Mouse (Mus musculus): Measurements from ENCODE around the gene Gbgt1. TPM values are rescaled to one million over a fixed set of nuclear protein-coding genes. Genes with fewer than 3 reads are reported as not detected.

The Gbgt1 gene
- polyA plus RNA-seq, 1 experiment: 5.6 TPM

- DNase-seq: peak; percentile 17
- 44% methylated on average over 2 of the region's 2 CpGs for WGBS
- peaks cover 19% of the 10 kb centered on the region for H3K4me1 ChIP-seq (ENCODE audit: control insufficient read depth, insufficient read depth, low read length)
- no peak for TF ChIP-seq POLR2A (IDR thresholded peaks at IDR 0.05; ENCODE audit: borderline replicate concordance, extremely low read depth, low read depth, low read length)
- no peak for TF ChIP-seq CTCF (IDR thresholded peaks at IDR 0.05; ENCODE audit: insufficient read depth, low read length)
- no peak overlapping the region for H3K4me3 ChIP-seq (replicated peaks; ENCODE audit: extremely low read depth, low read depth, low read length)
Observed at GRCm38 (mm10) chr2:28539949-28540348, 43.3 kb downstream of the Gbgt1 start.

GRCm38 (mm10) chr2:28540587-28541227, 44.0 kb downstream of the Gbgt1 start:
- peaks cover 18% of the 10 kb centered on the region for H3K4me1 ChIP-seq (ENCODE audit: control insufficient read depth, insufficient read depth, low read length)
- 80% methylated on average over 8 of the region's 8 CpGs for WGBS
- no peak overlapping the region for H3K4me3 ChIP-seq (replicated peaks; ENCODE audit: extremely low read depth, low read depth, low read length)
- no peak for DNase-seq
- no peak for TF ChIP-seq POLR2A (IDR thresholded peaks at IDR 0.05; ENCODE audit: borderline replicate concordance, extremely low read depth, low read depth, low read length)
- no peak for TF ChIP-seq CTCF (IDR thresholded peaks at IDR 0.05; ENCODE audit: insufficient read depth, low read length)

- WGBS: 80% methylated on average over 8 of the region's 8 CpGs
- TF ChIP-seq CTCF (IDR thresholded peaks at IDR 0.05; ENCODE audit: insufficient read depth, low read length) (no peak), POLR2A (IDR thresholded peaks at IDR 0.05; ENCODE audit: borderline replicate concordance, extremely low read depth, low read depth, low read length) (no peak)
- no peak for DNase-seq
- peaks cover 7% of the 10 kb centered on the region for H3K4me1 ChIP-seq (ENCODE audit: control insufficient read depth, insufficient read depth, low read length)
- H3K4me3 ChIP-seq (replicated peaks; ENCODE audit: extremely low read depth, low read depth, low read length): no peak overlapping the region
Observed at GRCm38 (mm10) chr2:28543894-28544293, 47.2 kb downstream of the Gbgt1 start.

- TF ChIP-seq CTCF (IDR thresholded peaks at IDR 0.05; ENCODE audit: insufficient read depth, low read length) (no peak), POLR2A (IDR thresholded peaks at IDR 0.05; ENCODE audit: borderline replicate concordance, extremely low read depth, low read depth, low read length) (no peak)
- DNase-seq: no peak
- Histone ChIP-seq H3K4me3 (replicated peaks; ENCODE audit: extremely low read depth, low read depth, low read length) (no peak overlapping the region), H3K4me1 (ENCODE audit: control insufficient read depth, insufficient read depth, low read length) (no peaks in the 10 kb centered on the region)
Observed at GRCm38 (mm10) chr2:28545976-28546375, 49.3 kb downstream of the Gbgt1 start.

GRCm38 (mm10) chr2:28546560-28546959, 49.9 kb downstream of the Gbgt1 start:
- WGBS: 79% methylated on average over 6 of the region's 6 CpGs
- H3K4me3 ChIP-seq (replicated peaks; ENCODE audit: extremely low read depth, low read depth, low read length): no peak overlapping the region
- H3K4me1 ChIP-seq (ENCODE audit: control insufficient read depth, insufficient read depth, low read length): no peaks in the 10 kb centered on the region
- TF ChIP-seq POLR2A (IDR thresholded peaks at IDR 0.05; ENCODE audit: borderline replicate concordance, extremely low read depth, low read depth, low read length) (no peak), CTCF (IDR thresholded peaks at IDR 0.05; ENCODE audit: insufficient read depth, low read length) (no peak)
- no peak for DNase-seq

- peak; percentile 86 for DNase-seq
- H3K4me1 ChIP-seq (ENCODE audit: control insufficient read depth, insufficient read depth, low read length): no peaks in the 10 kb centered on the region
- H3K4me3 ChIP-seq (replicated peaks; ENCODE audit: extremely low read depth, low read depth, low read length): no peak overlapping the region
- TF ChIP-seq CTCF (IDR thresholded peaks at IDR 0.05; ENCODE audit: insufficient read depth, low read length) (peak; percentile 99), POLR2A (IDR thresholded peaks at IDR 0.05; ENCODE audit: borderline replicate concordance, extremely low read depth, low read depth, low read length) (no peak)
- 50% methylated on average over 11 of the region's 11 CpGs for WGBS
Observed at GRCm38 (mm10) chr2:28547237-28548172, 50.8 kb downstream of the Gbgt1 start.

- H3K4me1 ChIP-seq (ENCODE audit: control insufficient read depth, insufficient read depth, low read length): no peaks in the 10 kb centered on the region
- no peak for TF ChIP-seq POLR2A (IDR thresholded peaks at IDR 0.05; ENCODE audit: borderline replicate concordance, extremely low read depth, low read depth, low read length)
- 91% methylated on average over 13 of the region's 13 CpGs for WGBS
- DNase-seq: no peak
- no peak overlapping the region for H3K4me3 ChIP-seq (replicated peaks; ENCODE audit: extremely low read depth, low read depth, low read length)
Observed at GRCm38 (mm10) chr2:28549157-28549556, 52.5 kb downstream of the Gbgt1 start.

- TF ChIP-seq CTCF (IDR thresholded peaks at IDR 0.05; ENCODE audit: insufficient read depth, low read length) (no peak), POLR2A (IDR thresholded peaks at IDR 0.05; ENCODE audit: borderline replicate concordance, extremely low read depth, low read depth, low read length) (no peak)
- 87% methylated on average over 5 of the region's 5 CpGs for WGBS
- H3K4me3 ChIP-seq (replicated peaks; ENCODE audit: extremely low read depth, low read depth, low read length): no peak overlapping the region
- no peak for DNase-seq
- no peaks in the 10 kb centered on the region for H3K4me1 ChIP-seq (ENCODE audit: control insufficient read depth, insufficient read depth, low read length)
Observed at GRCm38 (mm10) chr2:28552301-28552700, 55.6 kb downstream of the Gbgt1 start.

Other genes with a start within 250 kb of the Gbgt1 start
- 6.1 TPM in 2 replicates for gene Ppp1r26, start 50.1 kb upstream of the Gbgt1 start, polyA plus RNA-seq (2012; rRNA removed)
- 7.4 and 10.5 TPM in 2 replicates for gene 1700007K13Rik, start 30.6 kb upstream of the Gbgt1 start, polyA plus RNA-seq (2012; rRNA removed)
- 22.2 and 25.1 TPM in 2 replicates for gene Mrps2, start 28.8 kb upstream of the Gbgt1 start, polyA plus RNA-seq (2012; rRNA removed)
- 1.1 TPM in 2 replicates for gene Gm10134, start 9.2 kb downstream of the Gbgt1 start, polyA plus RNA-seq (2012; rRNA removed)
- gene Ralgds, start 16.2 kb downstream of the Gbgt1 start, polyA plus RNA-seq (2012; rRNA removed): 83.5 and 84.1 TPM in 2 replicates
- 0.12 and 3.3 TPM in 2 replicates for gene Cel, start 66.5 kb downstream of the Gbgt1 start, polyA plus RNA-seq (2012; rRNA removed)
- 21.6 and 27.3 TPM in 2 replicates for gene Gtf3c5, start 86.9 kb downstream of the Gbgt1 start, polyA plus RNA-seq (2012; rRNA removed)
- 0.66 and 0.79 TPM in 2 replicates for gene Gfi1b, start 125.1 kb downstream of the Gbgt1 start, polyA plus RNA-seq (2012; rRNA removed)
- gene Tsc1, start 144.3 kb downstream of the Gbgt1 start, polyA plus RNA-seq (2012; rRNA removed): 10.2 and 14.7 TPM in 2 replicates
- gene Spaca9, start 202.8 kb downstream of the Gbgt1 start, polyA plus RNA-seq (2012; rRNA removed): 21.4 and 29.6 TPM in 2 replicates
- 4.2 TPM in 2 replicates for gene Ak8, start 203.3 kb downstream of the Gbgt1 start, polyA plus RNA-seq (2012; rRNA removed)

Data from lung, adult 2 months (tissue).